Mouse (Mus musculus): ENCODE data around the gene Ccdc122.

DNA sequence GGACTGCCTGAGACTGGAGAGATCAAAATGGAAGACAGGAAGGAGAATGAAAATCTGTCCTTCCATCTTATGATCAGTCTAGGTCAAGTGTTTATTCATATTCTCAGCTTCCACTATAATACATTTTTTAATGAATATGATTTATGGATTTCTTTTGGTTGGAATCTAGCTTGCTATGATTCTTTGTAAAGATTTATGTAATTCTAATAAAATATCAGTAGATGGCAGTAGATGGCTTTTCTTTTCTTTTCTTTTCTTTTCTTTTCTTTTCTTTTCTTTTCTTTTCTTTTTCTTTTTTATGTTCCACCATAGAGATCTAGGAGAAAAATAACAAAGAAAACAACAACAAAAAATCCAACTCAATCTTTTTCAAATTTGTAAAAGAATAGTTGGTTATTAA is 16.7 kb downstream of the Ccdc122 start:
- TF ChIP-seq CTCF (IDR thresholded peaks at IDR 0.05; ENCODE audit: low read depth, low read length) (no peak), POLR2A (IDR thresholded peaks at IDR 0.05; ENCODE audit: extremely low read depth, insufficient read depth, low read length) (no peak)

All from liver, adult 2 months (tissue).